Mouse (Mus musculus) midbrain, embryonic 12.5 days (tissue): Measurements from ENCODE around the gene Chmp1a. TPM values are rescaled to one million over a fixed set of nuclear protein-coding genes. Genes with fewer than 3 reads are reported as not detected.
"Not testable (repeated sequence)": the region's sequence is repeated elsewhere in the genome, so short reads cannot be mapped to it uniquely, and the experiment has no call there.

Experiments used
- ATAC-seq: fragments of 200-750 bp; cut with Nextera tagmentation; 2 replicates; pipeline ENCODE4 v1.8.0; 2017; ENCODE audit warnings: low read depth, moderate TSS enrichment, moderate library complexity; ENCODE audit not compliant: low FRiP score
- H3K27ac ChIP-seq: fragments of 300-500 bp; sonication (generic); replicated peaks from 2 replicates; pipeline ENCODE4 v1.5.1; 2016; ENCODE audit warnings: mild to moderate bottlenecking
- H3K27me3 ChIP-seq: fragments of 300-500 bp; sonication (generic); 2 replicates; pipeline ENCODE4 v1.6.1; 2016; ENCODE audit warnings: mild to moderate bottlenecking
- H3K36me3 ChIP-seq: fragments of 300-500 bp; sonication (generic); 2 replicates; pipeline ENCODE4 v1.6.1; 2016
- H3K4me1 ChIP-seq: fragments of 300-500 bp; sonication (generic); 2 replicates; pipeline ENCODE4 v1.6.1; 2016
- H3K4me2 ChIP-seq: fragments of 300-500 bp; sonication (generic); replicated peaks from 2 replicates; pipeline ENCODE4 v1.6.1; 2016; ENCODE audit warnings: mild to moderate bottlenecking, moderate library complexity
- H3K4me3 ChIP-seq: fragments of 300-500 bp; sonication (generic); 2 replicates; pipeline ENCODE4 v1.5.1; 2016; ENCODE audit warnings: mild to moderate bottlenecking
- H3K9ac ChIP-seq: fragments of 300-500 bp; sonication (generic); replicated peaks from 2 replicates; pipeline ENCODE4 v1.6.1; 2016; ENCODE audit warnings: mild to moderate bottlenecking, moderate library complexity
- H3K9me3 ChIP-seq: fragments of 300-500 bp; sonication (generic); 2 replicates; pipeline ENCODE4 v1.6.1; 2016; ENCODE audit warnings: mild to moderate bottlenecking
- WGBS: fragments of 180-500 bp; shearing (Covaris S2); methylation state at CpG from one replicate; pipeline ENCODE4 v1.1.7; 2016; 5-methylcytosine and 5-hydroxymethylcytosine counted together
- polyA plus RNA-seq: library from polyadenylated mRNA; unstranded; fragments of >200 nt; fragmentation: Nextera tagmentation; extraction: Ambion mirVana; gene quantifications from 2 replicates; pipeline ENCODE4 v1.2.1, GENCODE M21; 2016

Chmp1a gene
- polyA plus RNA-seq, 1 experiment from 2014 or later = 171 TPM

GRCm38 (mm10) chr8:123244382-123244781, 31.8 kb upstream of the Chmp1a start:
- WGBS = over 99% methylated on average over 4 of the region's 4 CpGs

GRCm38 (mm10) chr8:123243053-123243452, 30.5 kb upstream of the Chmp1a start:
- H3K27me3 ChIP-seq = no peaks in the 10 kb centered on the region; the same call in 1 of the 2 replicates

More at GRCm38 (mm10) chr8:123244382-123244781, 31.8 kb upstream of the Chmp1a start:
- Histone ChIP-seq H3K27me3 (no peaks in the 10 kb centered on the region), H3K4me3 (no peak overlapping the region), H3K9ac (no peak overlapping the region), H3K4me1 (no peaks in the 10 kb centered on the region), H3K4me2 (no peak overlapping the region), H3K36me3 (peaks cover 80% of the 10 kb centered on the region), H3K27ac (no peak overlapping the region), H3K9me3 (no peaks in the 10 kb centered on the region)
- no peak for ATAC-seq

DNA sequence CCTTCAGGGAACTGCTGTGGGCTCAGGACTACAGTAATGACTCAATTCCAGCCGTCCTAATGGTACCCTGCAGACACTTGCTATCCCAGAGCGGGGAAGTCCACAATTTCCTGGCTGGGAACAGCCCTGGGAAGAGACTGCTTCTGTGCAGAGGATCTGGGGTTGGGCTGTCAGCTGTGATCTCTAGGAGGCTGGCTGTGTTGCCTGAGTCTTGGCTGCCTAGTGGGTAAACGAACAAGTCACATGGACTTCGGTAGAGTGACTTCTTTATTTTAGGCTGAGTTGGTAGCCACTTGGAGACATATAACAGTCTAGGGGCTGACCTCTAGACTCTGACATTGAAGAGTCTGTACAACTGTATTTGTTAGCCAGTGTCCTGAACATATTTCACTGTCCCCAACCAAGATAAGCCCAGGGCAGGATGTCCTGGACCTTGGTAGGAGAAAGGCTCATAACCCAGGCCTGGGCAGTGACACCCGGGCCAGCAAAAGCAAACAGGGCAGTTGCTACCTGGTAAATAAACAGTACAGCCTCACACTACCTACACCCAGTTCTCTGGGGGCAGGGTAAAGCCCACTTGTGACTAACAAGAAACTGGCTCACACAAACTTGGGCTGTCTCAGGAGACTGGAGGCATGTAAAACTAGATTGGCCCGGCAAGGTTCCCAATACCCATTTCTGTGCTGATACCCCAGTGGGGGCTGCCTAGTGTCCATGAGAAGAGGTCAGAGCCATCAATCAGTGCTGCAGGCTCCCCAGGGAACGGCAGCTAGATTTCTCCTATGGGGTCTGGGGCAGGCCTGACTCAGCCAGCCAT, 29.8 kb upstream of the Chmp1a start:
- Histone ChIP-seq H3K27ac (no peak overlapping the region), H3K27me3 (no peaks in the 10 kb centered on the region; the same call in 1 of the 2 replicates), H3K4me3 (no peak overlapping the region), H3K9me3 (no peaks in the 10 kb centered on the region), H3K4me1 (no peaks in the 10 kb centered on the region), H3K36me3 (peaks cover 59% of the 10 kb centered on the region), H3K9ac (no peak overlapping the region), H3K4me2 (no peak overlapping the region)
- ATAC-seq = no peak
- 93% methylated on average over 7 of the region's 7 CpGs for WGBS

More at GRCm38 (mm10) chr8:123243053-123243452, 30.5 kb upstream of the Chmp1a start:
- WGBS = 67% methylated on average over 11 of the region's 11 CpGs
- ATAC-seq = no peak
- H3K27ac ChIP-seq = no peak overlapping the region
- H3K4me2 ChIP-seq = no peak overlapping the region
- no peaks in the 10 kb centered on the region for H3K9me3 ChIP-seq
- no peak overlapping the region for H3K4me3 ChIP-seq
- no peaks in the 10 kb centered on the region for H3K4me1 ChIP-seq
- peaks cover 67% of the 10 kb centered on the region for H3K36me3 ChIP-seq
- no peak overlapping the region for H3K9ac ChIP-seq

DNA sequence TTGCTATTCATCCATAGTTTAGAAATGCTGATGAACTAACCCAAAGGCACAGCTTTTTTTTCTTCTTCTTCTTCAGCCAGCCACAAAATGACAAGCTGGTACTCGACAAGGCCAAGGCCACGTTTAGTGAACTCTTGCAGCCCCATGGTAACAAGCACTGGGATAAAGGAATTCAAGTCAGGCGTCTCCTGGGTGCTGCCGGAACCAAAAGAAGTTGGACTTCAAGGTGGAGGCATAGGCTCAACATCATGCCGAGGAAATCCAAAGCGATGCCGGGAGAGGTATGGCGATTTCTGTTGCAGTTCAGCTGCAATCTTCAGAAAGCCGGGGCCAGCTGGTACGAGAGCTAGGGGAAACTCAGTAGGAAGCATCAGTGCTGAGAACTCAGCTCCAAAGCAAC, 26.8 kb upstream of the Chmp1a start:
- no peak overlapping the region for H3K9ac ChIP-seq
- no peak overlapping the region for H3K4me3 ChIP-seq
- H3K9me3 ChIP-seq = no peaks in the 10 kb centered on the region
- no peak overlapping the region for H3K4me2 ChIP-seq
- ATAC-seq = no peak
- peaks cover 24% of the 10 kb centered on the region for H3K27me3 ChIP-seq
- peaks cover 30% of the 10 kb centered on the region for H3K36me3 ChIP-seq
- WGBS = 84% methylated on average over 10 of the region's 10 CpGs
- no peak overlapping the region for H3K27ac ChIP-seq
- peaks cover 21% of the 10 kb centered on the region for H3K4me1 ChIP-seq

GRCm38 (mm10) chr8:123235520-123236497, 23.2 kb upstream of the Chmp1a start, which contains the start of gene Spata2l:
TSS of gene Spata2l (minus strand) at chr8:123236233.
- Histone ChIP-seq H3K4me3 (peak within 1 kb of the TSS; percentile 46), H3K4me1 (peaks cover 22% of the 10 kb centered on the region)

GRCm38 (mm10) chr8:123234918-123235519, 22.5 kb upstream of the Chmp1a start:
- Histone ChIP-seq H3K36me3 (no peaks in the 10 kb centered on the region), H3K4me2 (peak overlapping the region; percentile 82), H3K9ac (peak overlapping the region; percentile 59), H3K27me3 (peaks cover 42% of the 10 kb centered on the region), H3K4me1 (peaks cover 22% of the 10 kb centered on the region), H3K4me3 (peak overlapping the region; percentile 46), H3K27ac (no peak overlapping the region), H3K9me3 (no peaks in the 10 kb centered on the region)
- no peak for ATAC-seq
- WGBS = 41% methylated on average over 13 of the region's 13 CpGs

More at GRCm38 (mm10) chr8:123235520-123236497, 23.2 kb upstream of the Chmp1a start, which contains the start of gene Spata2l:
- 2% methylated on average over 57 of the region's 57 CpGs for WGBS
- peak; percentile 75 for ATAC-seq
- no peaks in the 10 kb centered on the region for H3K36me3 ChIP-seq
- H3K27me3 ChIP-seq = peaks cover 42% of the 10 kb centered on the region
- no peaks in the 10 kb centered on the region for H3K9me3 ChIP-seq
- H3K9ac ChIP-seq = peak within 1 kb of the TSS; percentile 59
- H3K4me2 ChIP-seq = peak within 1 kb of the TSS; percentile 82
- H3K27ac ChIP-seq = no peak within 1 kb of the TSS

DNA sequence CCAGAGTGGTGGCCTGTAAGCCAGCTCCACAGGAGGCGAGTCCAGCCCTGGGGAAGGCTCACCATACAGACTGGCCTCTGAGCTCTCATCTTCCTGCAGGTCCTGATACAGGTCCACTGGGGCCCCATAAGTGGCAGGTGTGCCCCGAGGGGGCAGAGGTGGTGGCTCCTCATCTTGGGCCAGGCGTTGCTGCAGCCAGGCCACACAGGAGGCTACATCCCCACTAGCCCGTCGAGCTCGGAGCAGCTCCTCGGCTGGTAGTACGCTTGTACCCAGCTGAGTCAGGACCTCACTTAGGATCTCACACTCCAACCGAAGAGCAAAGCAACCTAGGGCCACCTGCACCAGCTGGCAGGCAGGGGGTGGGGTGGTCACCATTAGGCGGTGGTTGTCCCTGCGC, 21.2 kb upstream of the Chmp1a start:
- Histone ChIP-seq H3K9ac (no peak overlapping the region), H3K27me3 (peaks cover 42% of the 10 kb centered on the region), H3K27ac (no peak overlapping the region), H3K4me1 (peaks cover 22% of the 10 kb centered on the region), H3K4me3 (no peak overlapping the region), H3K4me2 (no peak overlapping the region), H3K9me3 (no peaks in the 10 kb centered on the region), H3K36me3 (peaks cover 7% of the 10 kb centered on the region)
- WGBS = 81% methylated on average over 11 of the region's 11 CpGs
- ATAC-seq = no peak

- no peaks in the 10 kb centered on the region for H3K9me3 ChIP-seq
- H3K4me3 ChIP-seq = no peak overlapping the region
- no peak overlapping the region for H3K27ac ChIP-seq
- WGBS = 59% methylated on average over 13 of the region's 13 CpGs
- peaks cover 42% of the 10 kb centered on the region for H3K27me3 ChIP-seq
- peaks cover 12% of the 10 kb centered on the region for H3K36me3 ChIP-seq
- ATAC-seq = no peak
- no peak overlapping the region for H3K9ac ChIP-seq
- peaks cover 22% of the 10 kb centered on the region for H3K4me1 ChIP-seq
- H3K4me2 ChIP-seq = no peak overlapping the region
These were observed 20.7 kb upstream of the Chmp1a start for GRCm38 (mm10) chr8:123233300-123233699.

- peaks cover 42% of the 10 kb centered on the region for H3K27me3 ChIP-seq
- H3K4me2 ChIP-seq = no peak overlapping the region
- ATAC-seq = no peak
- peaks cover 22% of the 10 kb centered on the region for H3K4me1 ChIP-seq
- H3K4me3 ChIP-seq = no peak overlapping the region
- H3K27ac ChIP-seq = no peak overlapping the region
- WGBS = 51% methylated on average over 7 of the region's 7 CpGs
- H3K9me3 ChIP-seq = no peaks in the 10 kb centered on the region
- peaks cover 20% of the 10 kb centered on the region for H3K36me3 ChIP-seq
- H3K9ac ChIP-seq = no peak overlapping the region
These were observed 20.0 kb upstream of the Chmp1a start for GRCm38 (mm10) chr8:123232553-123232952.

GRCm38 (mm10) chr8:123231742-123232141, 19.2 kb upstream of the Chmp1a start:
- peaks cover 22% of the 10 kb centered on the region for H3K4me1 ChIP-seq
- no peak overlapping the region for H3K27ac ChIP-seq
- H3K4me2 ChIP-seq = no peak overlapping the region
- H3K9ac ChIP-seq = no peak overlapping the region
- no peak for ATAC-seq
- peaks cover 27% of the 10 kb centered on the region for H3K36me3 ChIP-seq
- H3K27me3 ChIP-seq = peaks cover 40% of the 10 kb centered on the region
- H3K9me3 ChIP-seq = no peaks in the 10 kb centered on the region
- H3K4me3 ChIP-seq = no peak overlapping the region
- 57% methylated on average over 5 of the region's 5 CpGs for WGBS

DNA sequence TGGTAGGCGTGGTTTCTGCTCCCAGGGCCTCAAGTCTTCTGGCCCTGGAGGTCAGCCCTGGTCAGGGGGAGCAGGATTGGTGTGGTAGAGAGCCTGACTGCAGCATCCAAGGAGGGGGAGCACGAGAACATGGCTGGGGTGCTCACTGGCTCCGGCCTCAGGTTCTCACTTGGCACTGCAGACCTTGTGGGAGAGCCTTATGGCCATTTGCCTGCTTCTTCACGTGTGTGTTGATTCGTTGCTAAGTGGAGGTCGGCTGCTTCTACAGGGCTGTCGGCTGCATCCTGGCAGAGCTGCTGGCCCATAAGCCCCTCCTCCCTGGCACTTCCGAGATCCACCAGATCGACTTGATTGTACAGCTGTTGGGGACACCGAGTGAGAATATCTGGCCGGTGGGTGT, 17.8 kb upstream of the Chmp1a start:
- Histone ChIP-seq H3K36me3 (peaks cover 27% of the 10 kb centered on the region), H3K27me3 (peaks cover 27% of the 10 kb centered on the region), H3K4me1 (peaks cover 15% of the 10 kb centered on the region)
- 92% methylated on average over 11 of the region's 11 CpGs for WGBS
- H3K4me2 ChIP-seq, H3K9me3 ChIP-seq, H3K27ac ChIP-seq, H3K9ac ChIP-seq, ATAC-seq, H3K4me3 ChIP-seq: not testable (repeated sequence)
